Mouse (Mus musculus): ENCODE results near the gene Tex9. TPM values are rescaled to one million over a fixed set of nuclear protein-coding genes. Genes with fewer than 3 reads are reported as not detected.
A peak's percentile ranks its signal among the peaks of the same experiment; 100 is the strongest.
"Not testable (repeated sequence)": the region's sequence is repeated elsewhere in the genome, so short reads cannot be mapped to it uniquely, and the experiment has no call there.

Gene Tex9
- polyA plus RNA-seq, 1 experiment from 2014 or later, result 75.5 TPM

DNA sequence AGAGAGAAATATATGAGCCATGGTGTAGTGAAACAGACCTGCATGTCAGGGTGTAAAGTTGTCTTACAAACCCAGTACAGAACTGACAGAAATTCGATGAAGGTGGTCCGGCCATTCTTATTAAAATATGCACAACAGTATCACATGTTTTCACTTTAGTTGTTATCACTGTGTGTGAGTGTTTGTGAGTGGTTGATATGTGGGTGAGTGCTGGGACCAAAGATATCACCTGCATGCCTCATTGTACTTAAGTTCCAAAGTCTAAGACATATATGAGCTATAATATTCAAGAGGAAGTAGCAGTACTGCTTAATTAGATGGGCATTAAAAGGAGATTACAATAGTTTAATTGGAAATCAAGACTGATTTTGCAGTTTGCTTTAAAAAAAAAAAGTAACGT lies 71.5 kb downstream of the Tex9 start:
- Histone ChIP-seq H3K27me3 (ENCODE audit: poor library complexity, severe bottlenecking) (no peaks in the 10 kb centered on the region), H3K4me3 (no peak overlapping the region), H3K36me3 (replicated peaks) (no peaks in the 10 kb centered on the region), H3K4me1 (peaks cover 18% of the 10 kb centered on the region), H3K9me3 (no peaks in the 10 kb centered on the region), H3K27ac (no peak overlapping the region)
- WGBS, result 86% methylated on average over 3 of the region's 3 CpGs
- no peak for DNase-seq (ENCODE audit: extremely low spot score, low spot score)

GRCm38 (mm10) chr9:72418443-72418842 lies 73.6 kb downstream of the Tex9 start:
- no peak for DNase-seq (ENCODE audit: extremely low spot score, low spot score)
- Histone ChIP-seq H3K9me3 (no peaks in the 10 kb centered on the region), H3K4me3 (no peak overlapping the region), H3K27me3 (ENCODE audit: poor library complexity, severe bottlenecking) (no peaks in the 10 kb centered on the region), H3K4me1 (peaks cover 18% of the 10 kb centered on the region), H3K36me3 (replicated peaks) (no peaks in the 10 kb centered on the region), H3K27ac (no peak overlapping the region)
- 89% methylated on average over 3 of the region's 3 CpGs for WGBS

- DNase-seq (ENCODE audit: extremely low spot score, low spot score), result no peak
- WGBS, result 95% methylated on average over 2 of the region's 2 CpGs
- H3K36me3 ChIP-seq (replicated peaks), result no peaks in the 10 kb centered on the region
Observed at GRCm38 (mm10) chr9:72411746-72412145, 80.3 kb downstream of the Tex9 start.

GRCm38 (mm10) chr9:72409381-72410225 lies 82.4 kb downstream of the Tex9 start:
- Histone ChIP-seq H3K36me3 (replicated peaks) (no peaks in the 10 kb centered on the region), H3K9me3 (no peaks in the 10 kb centered on the region), H3K4me1 (peaks cover 11% of the 10 kb centered on the region; the same call in 1 of the 2 replicates), H3K4me3 (no peak overlapping the region), H3K27me3 (ENCODE audit: poor library complexity, severe bottlenecking) (peaks cover 10% of the 10 kb centered on the region), H3K27ac (no peak overlapping the region)
- 63% methylated on average over 15 of the region's 15 CpGs for WGBS
- no peak for DNase-seq (ENCODE audit: extremely low spot score, low spot score)

More at GRCm38 (mm10) chr9:72411746-72412145, 80.3 kb downstream of the Tex9 start:
- no peaks in the 10 kb centered on the region for H3K9me3 ChIP-seq
- H3K27me3 ChIP-seq (ENCODE audit: poor library complexity, severe bottlenecking), result peaks cover 10% of the 10 kb centered on the region
- H3K4me3 ChIP-seq, result no peak overlapping the region
- no peak overlapping the region for H3K27ac ChIP-seq
- peaks cover 8% of the 10 kb centered on the region; the same call in 1 of the 2 replicates for H3K4me1 ChIP-seq

GRCm38 (mm10) chr9:72408131-72408586 lies 83.9 kb downstream of the Tex9 start:
- 15% methylated on average over 12 of the region's 12 CpGs for WGBS
- no peaks in the 10 kb centered on the region for H3K9me3 ChIP-seq
- no peaks in the 10 kb centered on the region for H3K36me3 ChIP-seq (replicated peaks)
- peak overlapping the region; percentile 39 for H3K4me3 ChIP-seq
- H3K4me1 ChIP-seq, result peaks cover 11% of the 10 kb centered on the region; the same call in 1 of the 2 replicates
- H3K27me3 ChIP-seq (ENCODE audit: poor library complexity, severe bottlenecking), result peaks cover 10% of the 10 kb centered on the region
- DNase-seq (ENCODE audit: extremely low spot score, low spot score), result peak; percentile 78
- peak overlapping the region; percentile 68 for H3K27ac ChIP-seq

GRCm38 (mm10) chr9:72405882-72406638 lies 86.0 kb downstream of the Tex9 start:
- DNase-seq (ENCODE audit: extremely low spot score, low spot score), result no peak
- 90% methylated on average over 9 of the region's 9 CpGs for WGBS
- no peaks in the 10 kb centered on the region for H3K36me3 ChIP-seq (replicated peaks)
- no peaks in the 10 kb centered on the region for H3K9me3 ChIP-seq
- H3K4me1 ChIP-seq, result peaks cover 11% of the 10 kb centered on the region; the same call in 1 of the 2 replicates
- H3K27ac ChIP-seq, result no peak overlapping the region
- peaks cover 10% of the 10 kb centered on the region for H3K27me3 ChIP-seq (ENCODE audit: poor library complexity, severe bottlenecking)
- no peak overlapping the region for H3K4me3 ChIP-seq

DNA sequence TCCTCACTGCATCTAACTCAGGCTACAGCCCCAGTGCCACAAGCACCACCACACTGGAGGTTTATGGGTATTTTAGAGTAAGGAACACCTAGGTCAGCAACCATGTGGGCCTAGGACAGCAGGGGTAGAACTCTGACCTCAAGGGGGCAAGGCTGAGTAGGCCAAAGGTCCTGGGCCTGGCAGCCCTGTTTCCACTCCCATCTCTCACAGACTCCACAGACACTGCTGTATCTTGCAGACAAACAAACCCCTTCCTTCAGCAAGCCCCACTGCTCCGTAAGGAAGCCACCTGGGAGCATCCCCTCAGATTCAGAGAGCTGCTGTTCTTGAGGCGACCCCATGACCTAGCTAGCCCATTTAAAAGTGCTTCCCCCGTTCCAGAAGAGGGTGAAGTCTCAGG lies 87.1 kb downstream of the Tex9 start:
- no peak overlapping the region for H3K4me3 ChIP-seq
- no peaks in the 10 kb centered on the region for H3K9me3 ChIP-seq
- peaks cover 11% of the 10 kb centered on the region; the same call in 1 of the 2 replicates for H3K4me1 ChIP-seq
- DNase-seq (ENCODE audit: extremely low spot score, low spot score), result no peak
- peaks cover 9% of the 10 kb centered on the region for H3K27me3 ChIP-seq (ENCODE audit: poor library complexity, severe bottlenecking)
- 79% methylated on average over 3 of the region's 3 CpGs for WGBS
- H3K36me3 ChIP-seq (replicated peaks), result no peaks in the 10 kb centered on the region
- H3K27ac ChIP-seq, result no peak overlapping the region

DNA sequence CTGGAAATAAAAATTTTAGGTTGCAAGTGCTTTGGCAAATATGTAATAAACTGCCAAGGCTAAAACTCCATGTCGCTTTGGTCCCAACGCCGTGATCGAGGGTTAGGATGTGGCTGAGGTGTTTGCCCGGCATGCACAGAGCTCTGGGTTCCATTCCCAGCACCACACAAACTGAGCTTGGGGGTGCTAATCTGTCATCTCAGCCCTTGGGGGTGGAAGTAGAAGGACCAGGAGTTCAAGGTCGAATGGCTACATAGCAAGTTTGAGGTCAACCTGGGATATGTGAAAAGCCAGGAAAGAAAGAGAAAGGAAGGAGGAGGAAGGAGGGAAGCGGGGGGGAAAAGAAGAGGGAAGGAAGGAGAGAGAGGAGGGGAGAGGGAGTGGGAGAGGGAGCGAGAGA lies 87.6 kb downstream of the Tex9 start:
- 90% methylated on average over 8 of the region's 8 CpGs for WGBS
- Histone ChIP-seq H3K27ac (no peak overlapping the region), H3K4me3 (no peak overlapping the region), H3K27me3 (ENCODE audit: poor library complexity, severe bottlenecking) (peaks cover 4% of the 10 kb centered on the region), H3K9me3 (no peaks in the 10 kb centered on the region), H3K4me1 (peaks cover 11% of the 10 kb centered on the region; the same call in 1 of the 2 replicates), H3K36me3 (replicated peaks) (no peaks in the 10 kb centered on the region)
- DNase-seq (ENCODE audit: extremely low spot score, low spot score), result no peak

DNA sequence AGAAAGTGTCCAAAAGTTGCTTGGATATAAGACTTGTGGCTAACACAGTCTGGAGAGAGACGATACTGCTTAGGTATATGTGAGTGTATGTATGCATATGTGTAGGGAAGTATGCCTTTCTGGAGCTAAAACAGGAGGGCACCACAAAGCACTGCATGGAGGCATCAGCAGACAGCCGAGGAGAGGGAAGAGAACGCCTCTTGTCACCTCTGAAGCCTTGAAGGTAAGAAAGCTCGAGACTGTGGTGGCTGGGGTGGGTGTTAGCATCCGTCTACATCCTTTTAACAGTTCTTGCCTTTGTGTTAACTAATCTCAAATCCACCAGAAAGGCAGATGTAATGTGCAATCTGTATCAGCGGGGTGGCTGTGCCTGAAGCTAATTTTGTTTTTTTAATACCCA lies 88.6 kb downstream of the Tex9 start:
- Histone ChIP-seq H3K27ac (no peak overlapping the region), H3K36me3 (replicated peaks) (no peaks in the 10 kb centered on the region), H3K27me3 (ENCODE audit: poor library complexity, severe bottlenecking) (no peaks in the 10 kb centered on the region), H3K4me3 (no peak overlapping the region), H3K9me3 (peaks cover 4% of the 10 kb centered on the region; the same call in 1 of the 2 replicates), H3K4me1 (peaks cover 8% of the 10 kb centered on the region; the same call in 1 of the 2 replicates)
- 80% methylated on average over 6 of the region's 6 CpGs for WGBS
- DNase-seq (ENCODE audit: extremely low spot score, low spot score), result no peak

DNA sequence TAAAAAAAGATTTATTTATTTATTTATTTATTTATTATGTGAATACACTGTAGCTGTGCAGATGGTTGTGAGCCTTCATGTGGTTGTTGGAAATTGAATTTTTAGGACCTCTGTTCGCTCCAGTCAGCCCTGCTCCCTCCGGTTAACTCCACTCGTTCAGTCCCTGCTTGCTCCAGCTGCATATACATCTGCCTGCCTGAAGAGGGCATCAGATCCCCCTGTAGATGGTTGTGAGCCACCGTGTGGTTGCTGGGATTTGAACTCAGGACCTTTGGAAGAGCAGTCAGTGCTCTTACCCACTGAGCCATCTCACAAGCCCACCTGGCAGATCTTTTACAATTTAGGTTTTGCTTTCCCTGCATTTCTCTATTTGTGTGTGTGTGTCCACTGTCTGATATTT lies 90.2 kb downstream of the Tex9 start:
- H3K27me3 ChIP-seq (ENCODE audit: poor library complexity, severe bottlenecking); DNase-seq (ENCODE audit: extremely low spot score, low spot score); H3K4me1 ChIP-seq; H3K27ac ChIP-seq; H3K4me3 ChIP-seq; H3K36me3 ChIP-seq (replicated peaks); H3K9me3 ChIP-seq: not testable (repeated sequence)
- WGBS, result 74% methylated on average over 4 of the region's 4 CpGs
